Mouse (Mus musculus): ENCODE measurements around the gene Axdnd1. TPM values are rescaled to one million over a fixed set of nuclear protein-coding genes. Genes with fewer than 3 reads are reported as not detected.
"Not testable (repeated sequence)": the region's sequence is repeated elsewhere in the genome, so short reads cannot be mapped to it uniquely, and the experiment has no call there.

Gene Axdnd1
- total RNA-seq, 2 experiments from 2014 or later = 0.41 to 0.86 TPM

DNA sequence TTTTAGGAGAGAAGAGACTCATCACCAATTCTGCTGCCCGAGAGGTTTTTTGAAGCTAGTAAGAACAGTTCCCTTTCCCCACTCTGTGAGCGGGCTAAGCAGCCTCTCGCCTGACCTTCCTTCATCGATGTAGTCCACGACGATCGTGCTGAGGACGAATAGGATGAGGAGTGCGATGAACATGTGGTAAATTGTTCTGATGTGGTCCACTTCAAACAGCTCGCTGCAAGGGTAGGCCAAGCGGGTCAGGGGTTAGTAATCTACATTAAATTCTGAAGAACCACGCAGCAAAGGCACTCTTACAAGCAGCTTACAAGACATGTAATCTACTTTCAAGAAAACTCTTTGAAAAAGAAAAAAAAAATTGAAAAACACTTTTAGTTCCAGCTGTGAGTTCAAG, 21.3 kb upstream of the Axdnd1 start:
- intact Hi-C loops (cut with DNase I) = no loop called here
- DNase-seq (ENCODE audit: low spot score in 2 of 2) = no peak

DNA sequence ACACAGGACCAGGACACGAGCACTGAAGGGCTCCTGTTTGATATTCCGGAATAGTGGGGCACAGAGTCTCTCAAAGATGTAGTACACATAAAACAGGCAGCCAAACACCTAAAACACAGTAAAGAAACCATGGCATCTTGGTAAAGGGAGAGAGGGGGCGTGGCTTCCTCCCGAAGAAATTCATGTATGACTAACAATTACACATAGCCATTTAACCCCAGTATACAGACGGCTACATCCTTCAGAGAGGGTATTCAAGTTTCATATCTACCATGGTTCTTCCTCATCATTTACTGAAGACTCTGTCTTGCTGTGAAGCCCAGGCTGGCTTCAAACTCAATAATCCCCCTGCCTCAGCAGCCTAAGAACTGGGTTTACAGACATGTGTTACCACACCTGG, 16.8 kb upstream of the Axdnd1 start:
- intact Hi-C loops (cut with DNase I) = no loop called here
- no peak for DNase-seq (ENCODE audit: low spot score in 2 of 2)

DNA sequence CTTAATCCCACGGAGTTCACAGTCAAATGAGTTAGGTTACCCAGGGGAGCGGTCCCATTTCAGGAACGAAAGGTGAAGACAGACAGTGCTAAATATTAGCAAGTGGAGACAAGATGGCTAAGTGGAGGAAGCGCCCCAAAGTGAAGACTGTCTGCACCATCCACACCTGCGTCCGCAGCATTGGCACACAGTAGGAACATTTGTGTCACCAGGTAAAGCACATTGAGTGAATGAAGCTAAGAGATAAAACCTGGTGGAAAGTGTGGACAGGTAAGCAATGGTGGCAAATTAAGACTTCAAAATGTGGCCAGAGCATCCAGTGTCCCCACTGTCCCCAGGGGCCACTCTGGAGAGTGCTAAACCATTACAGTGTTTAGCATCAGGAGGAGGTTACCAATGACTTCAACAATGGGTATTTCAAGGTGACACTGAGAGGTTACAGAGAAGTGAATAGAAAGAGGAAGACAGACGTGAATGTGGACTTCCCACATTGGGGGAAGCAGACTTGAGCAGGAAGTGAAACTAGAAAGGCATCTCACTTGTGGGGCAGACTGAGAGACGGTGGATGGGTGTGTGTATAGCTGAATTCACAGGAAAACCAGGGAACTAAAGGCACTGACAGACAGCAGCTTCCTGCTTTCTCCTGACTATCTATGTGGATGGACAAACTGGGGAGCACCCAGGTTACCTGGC, 16.2 kb upstream of the Axdnd1 start:
- intact Hi-C loops (cut with DNase I) = no loop called here
- no peak for DNase-seq (ENCODE audit: low spot score in 2 of 2)

DNA sequence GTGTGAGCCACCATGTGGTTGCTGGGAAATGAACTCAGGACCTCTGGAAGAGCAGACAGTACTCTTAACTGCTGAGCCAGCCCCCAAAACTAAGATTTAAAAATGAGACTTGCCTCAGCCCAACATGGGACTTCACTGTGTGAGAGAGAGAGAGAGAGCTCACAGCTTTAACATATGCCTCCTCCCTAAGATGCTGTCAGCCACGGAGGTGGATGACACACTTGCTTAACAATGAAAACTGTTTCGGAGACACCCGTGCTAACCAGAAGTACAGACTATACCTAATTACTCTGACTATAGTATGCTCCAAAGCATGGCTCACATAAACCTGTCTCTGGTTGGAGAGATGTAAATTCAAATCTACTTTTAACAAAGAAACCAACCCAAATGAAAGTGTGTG, 12.5 kb upstream of the Axdnd1 start:
- DNase-seq (ENCODE audit: low spot score in 2 of 2) = no peak
- intact Hi-C loops (cut with DNase I) = no loop called here

DNA sequence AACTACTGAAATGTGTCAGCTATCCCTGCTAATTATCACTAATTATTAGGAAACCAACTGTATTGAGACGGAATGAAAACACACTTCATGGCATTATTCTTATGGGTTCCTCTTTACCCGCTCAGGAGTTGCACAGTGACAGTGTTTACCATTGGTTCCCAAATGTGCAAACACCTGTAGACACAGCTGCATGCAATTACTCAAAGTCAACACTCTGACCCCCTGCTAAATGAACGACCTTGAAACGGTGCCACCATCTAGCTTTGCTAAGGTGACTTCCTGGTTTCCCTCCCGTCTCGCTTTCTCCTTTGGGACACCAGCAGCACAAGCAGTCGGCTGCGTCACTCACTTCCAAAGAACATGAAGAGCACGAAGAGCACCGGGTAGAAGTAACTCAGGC, 11.5 kb upstream of the Axdnd1 start:
- DNase-seq (ENCODE audit: low spot score in 2 of 2) = no peak
- intact Hi-C loops (cut with DNase I) = no loop called here

DNA sequence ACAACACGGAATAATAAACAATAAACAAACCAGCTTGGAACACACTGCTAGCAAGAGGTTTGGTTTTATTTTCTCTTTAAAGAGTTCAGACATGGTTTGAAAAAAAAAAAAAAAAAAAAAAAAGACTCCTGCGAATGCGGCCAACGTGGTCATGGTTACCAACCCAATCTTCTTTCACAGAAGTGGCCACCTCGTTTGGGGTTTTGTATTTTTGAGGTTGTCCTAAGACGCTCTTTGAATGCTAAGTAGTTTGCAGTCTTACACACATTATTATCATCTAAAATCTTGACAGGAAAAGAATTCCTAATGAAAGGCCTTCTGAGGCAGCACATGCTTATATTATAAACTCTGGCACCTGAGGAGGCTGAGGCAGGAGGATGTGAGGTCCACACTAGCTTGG, 7.5 kb upstream of the Axdnd1 start:
- no peak for DNase-seq (ENCODE audit: low spot score in 2 of 2)
- intact Hi-C loops (cut with DNase I) = no loop called here

DNA sequence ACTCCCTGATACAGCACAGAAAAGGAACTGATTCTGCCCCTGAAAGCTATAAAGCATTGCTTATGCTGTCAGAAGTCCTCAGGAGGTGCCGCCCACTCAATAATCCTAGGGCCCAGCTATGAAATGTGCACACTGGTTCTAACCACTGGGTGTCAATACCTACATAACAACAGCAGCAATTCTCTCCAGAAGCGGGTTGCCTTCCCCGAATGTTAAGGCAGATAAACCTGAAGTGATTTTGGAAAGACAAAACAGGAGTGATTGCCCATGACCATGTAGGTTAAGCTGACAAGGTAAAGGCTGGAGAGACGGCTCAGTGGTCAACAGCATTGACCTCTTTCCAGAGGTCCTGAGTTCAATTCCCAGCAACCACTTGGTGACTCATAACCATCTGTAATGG, 4.8 kb upstream of the Axdnd1 start:
- DNase-seq (ENCODE audit: low spot score in 2 of 2) = no peak
- intact Hi-C loops (cut with DNase I) = no loop called here

DNA sequence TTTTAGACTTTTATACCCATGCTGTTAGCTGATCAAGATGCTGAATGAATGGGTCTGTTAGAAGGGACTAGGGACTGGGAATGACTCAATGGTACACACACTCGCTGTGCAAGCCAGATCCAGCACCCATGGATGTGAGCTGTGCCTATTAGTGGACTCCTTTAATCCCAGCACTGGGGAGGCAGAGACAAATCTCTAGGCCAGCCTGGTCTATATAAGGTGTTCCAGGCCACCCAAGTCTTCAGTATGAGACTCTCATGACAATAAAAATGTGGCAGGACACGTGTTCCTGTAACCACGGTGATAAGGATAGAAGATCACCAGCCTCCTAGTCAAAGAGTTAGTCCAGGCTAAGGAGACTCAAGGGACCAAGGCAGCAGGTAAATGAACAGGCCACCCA, 3.1 kb upstream of the Axdnd1 start:
- intact Hi-C loops (cut with DNase I) = loop anchor here (5.0 kb wide), 1 partner anchor 113 kb away; no protein-coding TSS in a partner anchor
- DNase-seq (ENCODE audit: low spot score in 2 of 2) = no peak

DNA sequence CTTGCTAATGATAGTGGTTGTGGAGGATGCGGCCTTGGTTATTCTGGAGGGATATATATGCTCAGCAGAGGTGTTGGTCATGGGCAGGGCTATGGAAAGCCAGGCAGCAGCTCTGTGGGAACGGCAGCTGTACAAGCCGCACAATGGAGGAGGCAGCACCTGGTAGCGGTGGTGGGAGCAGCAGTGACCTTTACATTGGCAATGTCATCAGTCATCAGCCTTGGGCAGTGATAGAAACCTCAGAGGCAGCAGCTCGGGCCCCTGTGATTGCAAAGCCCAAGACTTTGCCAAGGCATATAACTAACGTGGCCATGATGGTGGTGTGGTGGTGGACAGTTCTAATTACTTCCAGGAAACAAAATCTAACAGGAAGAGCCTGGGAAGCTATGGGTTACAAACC, 2.5 kb upstream of the Axdnd1 start:
- DNase-seq (ENCODE audit: low spot score in 2 of 2) = no peak
- intact Hi-C loops (cut with DNase I) = loop anchor here (5.0 kb wide), 1 partner anchor 114 kb away; no protein-coding TSS in a partner anchor

DNA sequence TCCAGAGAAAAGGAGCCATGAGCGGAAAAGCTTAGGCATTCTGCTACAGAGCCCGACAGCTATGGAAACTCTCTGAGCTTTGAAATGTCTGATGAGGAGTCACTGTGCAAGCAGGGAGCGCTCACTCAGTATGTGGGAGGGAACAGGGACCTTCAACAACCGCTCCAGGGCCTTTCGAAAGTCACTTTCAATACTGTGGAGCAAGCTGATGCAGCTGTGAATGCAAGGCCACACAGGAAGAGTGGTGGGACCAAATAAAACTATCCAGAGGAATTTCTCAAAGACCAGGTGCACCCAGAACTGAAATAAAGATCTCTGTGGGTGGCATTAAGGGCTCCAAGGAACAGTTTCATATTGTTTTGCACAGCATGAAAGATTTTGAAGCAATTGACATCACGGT, 1.9 kb upstream of the Axdnd1 start:
- DNase-seq (ENCODE audit: low spot score in 2 of 2) = no peak
- intact Hi-C loops (cut with DNase I) = loop anchor here (5.0 kb wide), 1 partner anchor 114 kb away; no protein-coding TSS in a partner anchor

DNA sequence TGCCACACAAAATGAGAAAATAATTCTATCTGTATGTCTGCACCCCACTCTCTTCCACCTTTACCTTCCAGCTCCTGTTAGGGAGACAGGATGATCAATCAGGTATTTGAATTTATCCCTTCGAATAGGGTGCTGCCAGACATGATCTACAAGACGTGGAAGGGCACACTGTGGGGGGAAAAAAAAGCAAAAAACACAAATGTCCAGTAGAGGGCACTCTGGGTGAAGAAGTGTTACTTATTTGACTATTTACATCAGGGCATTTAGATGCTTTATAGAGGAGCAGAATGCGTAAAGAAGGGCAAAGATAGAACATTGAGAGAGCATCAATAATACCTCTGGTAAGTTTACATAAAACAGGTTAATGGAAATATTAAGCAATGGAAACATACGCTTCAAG, 2.8 kb downstream of the Axdnd1 start:
- DNase-seq (ENCODE audit: low spot score in 2 of 2) = no peak
- intact Hi-C loops (cut with DNase I) = loop anchor here (5.0 kb wide), 1 partner anchor 214 kb away; no protein-coding TSS in a partner anchor

DNA sequence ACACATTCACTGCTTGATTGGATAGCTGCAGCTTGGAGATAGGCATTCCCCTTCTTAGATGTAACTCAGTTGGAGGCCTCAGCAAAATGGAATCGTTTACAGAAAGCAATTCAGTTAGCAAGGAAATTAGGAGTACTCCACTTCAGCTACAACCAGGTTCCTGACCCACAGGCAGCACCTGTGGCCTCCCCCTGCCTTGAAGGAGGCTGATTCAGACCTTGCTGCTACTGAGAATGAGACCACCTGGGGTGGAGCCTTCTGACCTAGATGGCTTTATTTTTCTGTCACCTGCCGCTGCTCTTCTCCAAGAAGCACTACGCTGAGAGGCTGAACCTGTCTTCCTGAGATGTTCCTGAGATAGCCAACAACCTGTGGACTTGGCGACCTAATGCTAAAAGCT, 12.4 kb downstream of the Axdnd1 start:
- DNase-seq (ENCODE audit: low spot score in 2 of 2) = no peak
- intact Hi-C loops (cut with DNase I) = no loop called here

DNA sequence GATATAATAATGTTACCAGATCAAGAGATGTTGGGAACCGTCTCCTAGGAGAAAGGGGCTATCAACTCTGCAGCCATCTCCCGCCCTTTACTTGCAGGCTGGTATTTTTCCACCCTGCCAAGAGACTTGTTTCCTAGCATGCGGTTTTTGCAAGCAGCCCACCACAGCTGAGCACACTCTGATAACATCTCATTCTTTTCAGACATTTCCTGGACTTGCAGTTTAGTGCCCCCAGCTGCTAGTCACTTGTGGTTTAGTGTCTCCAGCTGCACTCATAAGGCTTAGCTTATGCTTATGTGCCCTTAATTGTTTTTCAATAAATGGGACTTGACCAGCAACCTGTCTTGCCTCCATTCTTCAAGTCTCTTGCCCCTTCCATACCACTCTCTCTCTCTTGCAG, 13.0 kb downstream of the Axdnd1 start:
- intact Hi-C loops (cut with DNase I) = no loop called here
- DNase-seq (ENCODE audit: low spot score in 2 of 2) = no peak

DNA sequence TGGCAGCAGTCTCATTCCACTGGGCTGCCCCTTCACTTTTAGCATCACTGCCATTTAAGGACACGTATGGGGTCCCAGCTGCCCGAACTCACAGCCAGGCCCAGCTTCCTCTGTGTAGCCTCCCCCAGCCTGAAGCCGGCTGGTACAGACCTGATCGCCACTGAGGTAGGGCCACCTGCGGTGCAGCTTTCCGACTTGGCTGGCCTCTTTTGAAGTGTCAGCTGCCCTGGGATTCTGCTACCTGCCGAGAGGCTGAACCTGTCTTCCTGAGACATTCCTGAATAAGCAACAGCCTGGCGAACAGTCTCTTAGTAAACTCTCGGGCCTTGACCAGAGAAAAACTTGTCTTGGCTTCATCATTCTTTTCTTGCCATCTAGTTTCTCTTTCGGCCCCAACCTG, 17.7 kb downstream of the Axdnd1 start:
- no peak for DNase-seq (ENCODE audit: low spot score in 2 of 2)
- intact Hi-C loops (cut with DNase I) = no loop called here

DNA sequence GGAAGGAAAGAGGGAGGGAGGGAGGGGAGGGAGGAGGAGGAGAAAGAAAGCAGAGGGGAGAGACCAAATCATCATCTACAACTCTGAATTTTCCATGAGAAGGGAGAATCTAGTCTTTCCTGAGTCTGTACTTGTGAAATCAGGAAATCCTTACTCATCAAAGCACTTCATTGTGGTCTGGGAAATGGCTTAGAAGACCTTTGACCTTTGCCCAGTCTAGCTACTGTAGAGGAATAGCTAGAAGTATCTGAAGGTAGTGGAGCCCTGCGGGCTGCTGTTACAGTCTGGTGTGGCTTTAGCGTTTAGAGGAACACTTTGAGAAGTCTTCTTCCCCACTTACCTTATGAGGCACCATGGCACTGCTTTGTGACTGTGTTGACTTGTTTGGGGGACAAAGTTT, 18.5 kb downstream of the Axdnd1 start:
- no peak for DNase-seq (ENCODE audit: low spot score in 2 of 2)

DNA sequence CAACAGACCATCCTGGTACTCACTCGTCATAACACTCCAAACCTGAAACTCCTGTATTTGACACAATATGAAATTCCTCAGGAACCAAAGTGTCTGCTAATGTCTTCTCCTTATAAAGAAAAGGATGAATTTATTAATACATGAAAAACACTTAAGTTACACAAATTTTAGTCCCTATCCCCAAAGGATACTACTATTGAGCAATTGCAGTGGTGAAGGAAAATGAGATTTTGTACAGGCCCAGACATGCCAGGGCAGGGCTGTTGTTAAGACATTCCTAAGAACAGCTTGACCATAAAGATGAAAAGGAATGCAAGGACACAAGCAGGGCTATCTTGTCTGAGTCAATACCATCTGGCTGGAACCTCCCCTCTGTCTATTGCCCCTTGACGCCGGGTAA, 20.8 kb downstream of the Axdnd1 start:
- intact Hi-C loops (cut with DNase I); DNase-seq (ENCODE audit: low spot score in 2 of 2): not testable (repeated sequence)

More for the DNA sequence above, 18.5 kb downstream of the Axdnd1 start:
- intact Hi-C loops (cut with DNase I) = no loop called here

DNA sequence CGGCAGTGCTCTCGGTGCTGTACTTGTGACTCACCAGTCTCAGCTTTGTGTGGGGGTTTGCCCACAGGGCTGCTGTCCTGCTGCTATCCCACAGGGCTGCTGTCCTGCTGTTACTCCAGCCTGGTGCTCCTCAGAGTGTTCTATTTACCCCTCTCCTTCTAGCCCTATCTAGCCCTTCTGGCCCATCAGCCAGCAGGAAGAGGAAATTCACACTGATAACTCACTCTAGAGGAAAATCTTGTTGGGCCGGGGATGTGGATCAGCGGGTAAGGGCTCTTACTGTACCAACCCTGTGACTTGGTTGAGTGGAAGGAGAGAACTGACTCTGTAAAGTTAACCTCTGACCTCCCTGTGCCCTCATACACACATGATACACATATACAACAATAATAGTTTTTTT, 27.8 kb downstream of the Axdnd1 start:
- intact Hi-C loops (cut with DNase I) = no loop called here

DNA sequence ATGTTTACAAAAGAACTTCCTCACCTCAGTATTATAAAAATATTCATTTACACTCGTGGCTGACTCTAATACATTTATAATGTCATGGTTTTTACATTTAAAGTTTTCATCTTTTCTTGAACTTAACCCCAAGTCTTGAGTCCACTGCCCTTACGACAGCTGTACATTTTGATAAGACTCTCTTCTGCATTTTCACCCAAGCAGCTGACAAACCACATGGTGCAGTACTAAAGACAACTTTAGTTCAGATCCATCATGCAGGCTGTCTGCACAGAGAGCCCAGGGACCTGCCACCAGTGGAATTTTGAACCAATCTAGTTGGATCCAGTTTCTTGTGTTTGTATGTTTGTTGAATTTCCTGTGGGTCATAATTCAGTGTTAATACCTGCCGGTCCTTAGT, 34.1 kb downstream of the Axdnd1 start:
- no peak for DNase-seq (ENCODE audit: low spot score in 2 of 2)
- intact Hi-C loops (cut with DNase I) = no loop called here

More for the DNA sequence above, 27.8 kb downstream of the Axdnd1 start:
- no peak for DNase-seq (ENCODE audit: low spot score in 2 of 2)

DNA sequence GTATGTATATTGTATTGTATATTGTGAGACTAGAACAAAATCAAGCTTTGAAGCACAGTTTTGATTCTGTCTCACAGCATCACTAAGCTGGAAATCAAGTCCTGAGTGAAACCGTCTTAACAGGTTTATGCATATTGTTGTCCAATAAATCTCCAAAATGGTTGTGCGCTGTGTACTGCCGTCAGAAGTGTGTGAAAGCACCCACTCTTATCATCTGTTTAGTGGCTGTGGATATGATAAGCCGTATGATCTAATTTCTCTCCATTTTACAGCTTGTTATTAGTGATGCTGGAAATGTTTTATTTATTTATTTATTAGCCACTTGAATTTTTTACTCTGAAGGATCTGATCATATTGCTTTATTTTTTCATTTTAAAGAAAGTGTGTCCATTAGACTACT, 34.7 kb downstream of the Axdnd1 start:
- DNase-seq (ENCODE audit: low spot score in 2 of 2) = no peak
- intact Hi-C loops (cut with DNase I) = no loop called here

DNA sequence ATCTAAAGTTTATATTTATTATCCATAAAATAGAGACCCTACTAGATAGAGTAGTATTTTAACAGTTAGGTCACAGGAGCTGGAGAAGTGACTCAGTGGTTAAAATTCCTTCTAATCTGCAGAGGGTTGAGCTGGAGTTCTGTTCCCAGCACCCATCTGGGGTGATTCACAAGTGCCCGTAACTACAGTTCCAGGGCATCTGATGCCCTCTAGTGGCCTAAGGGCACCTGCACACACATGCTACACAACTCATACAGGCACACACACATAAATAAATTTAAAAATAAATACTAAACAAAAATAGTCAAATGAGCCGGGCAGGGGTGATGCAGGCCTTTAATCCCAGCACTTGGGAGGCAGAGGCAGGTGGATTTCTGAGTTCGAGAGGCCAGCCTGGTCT, 39.7 kb downstream of the Axdnd1 start:
- intact Hi-C loops (cut with DNase I) = no loop called here

DNA sequence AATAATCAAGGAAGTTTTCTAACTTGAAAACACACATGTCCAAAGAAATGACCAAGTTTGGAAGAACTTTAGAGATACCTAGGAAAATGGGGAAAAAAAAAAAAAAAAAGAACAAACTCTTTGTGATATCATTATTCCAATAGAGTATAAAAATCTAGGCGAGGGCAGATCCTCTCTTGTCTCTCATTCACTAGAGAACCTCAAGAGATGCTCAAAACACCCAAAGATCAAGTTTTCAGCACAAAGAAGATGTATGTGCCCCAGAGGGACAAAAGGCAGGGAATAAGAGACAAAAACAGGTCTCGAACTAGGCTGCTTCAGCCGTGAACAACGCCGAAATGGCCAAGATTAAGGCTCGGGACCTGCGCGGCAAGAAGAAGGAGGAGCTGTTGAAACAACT, 55.2 kb downstream of the Axdnd1 start, which contains the start of gene Gm2000:
Gm2000 (plus strand) TSS at position 301 of the 400 bp plus-strand sequence.
- DNase-seq (ENCODE audit: low spot score in 2 of 2) = no peak
- intact Hi-C loops (cut with DNase I) = no loop called here

More for the DNA sequence above, 39.7 kb downstream of the Axdnd1 start:
- DNase-seq (ENCODE audit: low spot score in 2 of 2) = no peak

DNA sequence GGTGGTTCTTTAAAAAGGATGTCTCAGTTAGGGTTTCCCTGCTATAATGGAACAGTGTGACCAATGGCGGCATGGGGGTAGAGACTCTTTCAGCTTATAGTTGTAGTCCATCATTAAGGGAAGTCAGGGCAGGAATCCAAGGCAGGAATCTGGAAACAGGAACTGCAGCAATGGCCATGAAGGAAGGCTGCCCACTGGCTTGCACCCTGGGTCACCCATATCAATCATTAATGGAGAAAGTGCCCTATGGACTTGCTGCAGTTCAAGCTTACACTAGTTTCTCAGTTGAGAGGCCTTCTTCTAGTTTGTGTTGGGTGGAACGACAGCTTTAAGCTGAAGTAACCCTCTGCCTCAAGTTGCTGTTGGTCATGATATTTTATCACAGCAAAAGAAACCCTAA, 68.5 kb downstream of the Axdnd1 start:
- DNase-seq (ENCODE audit: low spot score in 2 of 2) = no peak
- intact Hi-C loops (cut with DNase I) = loop anchor here (5.0 kb wide), 1 partner anchor 45 kb away; no protein-coding TSS in a partner anchor

All from left cerebral cortex, postnatal 36 days (tissue).